Mouse (Mus musculus) liver, adult 2 months (tissue): Measurements from ENCODE around the gene Ypel2. TPM values are rescaled to one million over a fixed set of nuclear protein-coding genes. Genes with fewer than 3 reads are reported as not detected.
A peak's percentile ranks its signal among the peaks of the same experiment; 100 is the strongest.

Experiments used
- DNase-seq: peaks from one replicate; pipeline ENCODE4 v3.0.0-alpha.2; 2011; ENCODE audit warnings: low read depth, low spot score; ENCODE audit errors: extremely low read depth
- H3K27ac ChIP-seq: fragments of 200-500 bp; replicated peaks from 2 replicates; pipeline ENCODE4 v1.5.1; 2012; ENCODE audit warnings: low read depth, mild to moderate bottlenecking, control low read depth, inconsistent platforms, low read length; ENCODE audit not compliant: insufficient read depth
- H3K27me3 ChIP-seq: fragments of 200-500 bp; 2 replicates; pipeline ENCODE4 v1.6.1; 2012; ENCODE audit warnings: mild to moderate bottlenecking, moderate library complexity, low read length, inconsistent platforms; ENCODE audit not compliant: control insufficient read depth, insufficient read depth
- H3K36me3 ChIP-seq: fragments of 200-500 bp; 2 replicates; pipeline ENCODE4 v1.6.1; 2012; ENCODE audit warnings: low read length, inconsistent platforms; ENCODE audit not compliant: control insufficient read depth, insufficient read depth
- H3K4me1 ChIP-seq: fragments of 200-500 bp; 2 replicates; pipeline ENCODE4 v1.6.1; 2011; ENCODE audit warnings: low read length; ENCODE audit not compliant: control insufficient read depth, insufficient read depth
- H3K4me3 ChIP-seq: fragments of 200-500 bp; 2 replicates; pipeline ENCODE4 v1.5.1; 2011; ENCODE audit warnings: low read depth, mild to moderate bottlenecking, control low read depth, low read length, moderate library complexity; ENCODE audit not compliant: insufficient read depth
- H3K79me2 ChIP-seq: fragments of 200-500 bp; 2 replicates; pipeline ENCODE4 v1.6.1; 2012; ENCODE audit warnings: inconsistent platforms, mild to moderate bottlenecking, low read length, moderate library complexity; ENCODE audit not compliant: control insufficient read depth, insufficient read depth
- H3K9ac ChIP-seq: fragments of 200-500 bp; 2 replicates; pipeline ENCODE4 v1.6.1; 2012; ENCODE audit warnings: low read depth, mild to moderate bottlenecking, control low read depth, inconsistent platforms, low read length
- CTCF ChIP-seq: fragments of 200-500 bp; IDR thresholded peaks from 2 replicates; pipeline ENCODE4 v1.5.1; 2011; ENCODE audit warnings: low read depth, low read length, control low read depth
- POLR2A ChIP-seq: fragments of 200-500 bp; IDR thresholded peaks from 2 replicates; pipeline ENCODE4 v1.6.1; 2011; ENCODE audit warnings: low read length, control low read depth; ENCODE audit not compliant: insufficient read depth; ENCODE audit errors: extremely low read depth
- WGBS: fragments of 180-500 bp; shearing (Covaris S2); methylation state at CpG from one replicate; pipeline ENCODE4 v1.1.7; 2018; 5-methylcytosine and 5-hydroxymethylcytosine counted together
- polyA plus RNA-seq: library from polyadenylated mRNA; depleted of rRNA; stranded (reverse); fragments of >200 nt; gene quantifications from 2 replicates; pipeline ENCODE4 v1.2.3, GENCODE M21; 2012
- total RNA-seq: library from RNA; depleted of rRNA; stranded (reverse); fragments of >200 nt; gene quantifications from 2 replicates; pipeline ENCODE4 v1.2.3, GENCODE M21; 2014

Gene Ypel2
- total and polyA plus RNA-seq, 2 experiments: 5.1 to 6.2 TPM

DNA sequence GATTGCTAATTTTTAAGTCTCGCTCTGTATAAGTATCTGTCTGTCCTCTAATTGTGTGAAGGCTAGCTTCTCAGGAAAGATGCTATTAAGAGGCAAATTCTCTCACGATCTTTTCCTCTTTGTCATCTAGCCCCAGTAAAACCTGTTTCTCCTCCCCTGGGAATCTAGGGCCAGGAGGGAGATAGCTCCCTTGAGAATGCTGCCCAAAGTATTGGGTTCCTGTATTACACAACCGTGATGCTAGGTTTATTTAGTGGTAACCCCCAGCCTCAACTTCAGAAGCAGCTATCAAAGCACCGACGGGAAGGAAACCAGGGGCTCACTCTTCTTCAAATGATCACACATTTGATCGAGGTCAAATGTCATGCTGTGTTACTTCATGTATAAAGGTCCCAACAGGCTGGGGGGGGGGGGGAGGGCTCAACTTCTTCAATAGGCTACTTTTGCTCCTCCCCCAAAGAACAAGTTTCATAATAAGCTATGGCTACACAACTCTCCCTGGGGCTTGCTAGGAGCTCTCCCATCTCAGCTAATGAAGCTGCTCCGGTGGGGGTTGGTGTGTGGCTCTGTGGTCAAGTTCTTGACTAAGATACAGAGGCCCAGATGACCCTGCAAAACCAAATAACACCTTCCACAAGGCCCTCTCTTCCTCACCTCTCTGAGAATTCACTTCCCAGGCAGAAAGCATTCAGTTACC lies 22.3 kb downstream of the Ypel2 start:
- Histone ChIP-seq H3K79me2 (peaks cover 30% of the 10 kb centered on the region), H3K36me3 (peaks cover 8% of the 10 kb centered on the region; the same call in 1 of the 2 replicates), H3K9ac (no peak overlapping the region), H3K27ac (no peak overlapping the region), H3K4me3 (no peak overlapping the region), H3K27me3 (no peaks in the 10 kb centered on the region), H3K4me1 (peaks cover 30% of the 10 kb centered on the region)
- no peak for TF ChIP-seq POLR2A
- TF ChIP-seq CTCF: no peak
- DNase-seq: no peak
- WGBS: 47% methylated on average over 7 of the region's 7 CpGs

GRCm38 (mm10) chr11:86969041-86969821 lies 24.3 kb downstream of the Ypel2 start:
- WGBS: 95% methylated on average over 13 of the region's 13 CpGs
- TF ChIP-seq POLR2A (no peak), CTCF (no peak)
- H3K36me3 ChIP-seq: peaks cover 8% of the 10 kb centered on the region; the same call in 1 of the 2 replicates
- H3K9ac ChIP-seq: no peak overlapping the region
- DNase-seq: no peak
- no peak overlapping the region for H3K27ac ChIP-seq
- no peak overlapping the region for H3K4me3 ChIP-seq
- peaks cover 20% of the 10 kb centered on the region for H3K79me2 ChIP-seq
- no peaks in the 10 kb centered on the region for H3K27me3 ChIP-seq
- H3K4me1 ChIP-seq: peaks cover 29% of the 10 kb centered on the region

DNA sequence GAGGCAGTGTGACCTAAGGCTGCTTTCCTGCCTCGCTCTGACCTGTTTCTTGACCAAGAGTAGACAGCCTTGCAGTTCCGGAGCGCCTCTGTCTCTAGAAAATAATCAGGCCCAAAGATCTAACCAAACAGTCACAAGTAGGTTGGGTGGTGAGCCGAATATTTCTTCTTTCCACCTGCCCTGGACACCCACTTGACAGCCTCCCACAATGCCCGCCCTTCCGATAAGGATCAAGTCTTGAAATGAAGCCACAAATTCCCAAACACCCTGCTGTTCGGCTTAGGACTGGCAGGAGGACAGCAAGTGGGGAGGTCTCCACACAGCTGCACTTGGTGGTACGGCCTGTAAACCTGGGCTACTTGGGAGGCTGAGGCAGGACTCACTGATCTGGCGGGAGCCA lies 26.0 kb downstream of the Ypel2 start:
- 90% methylated on average over 9 of the region's 9 CpGs for WGBS
- Histone ChIP-seq H3K4me3 (no peak overlapping the region), H3K27me3 (no peaks in the 10 kb centered on the region), H3K4me1 (peaks cover 36% of the 10 kb centered on the region), H3K27ac (no peak overlapping the region), H3K79me2 (peaks cover 18% of the 10 kb centered on the region; the same call in 1 of the 2 replicates), H3K36me3 (peaks cover 8% of the 10 kb centered on the region; the same call in 1 of the 2 replicates), H3K9ac (no peak overlapping the region)
- DNase-seq: no peak
- no peak for TF ChIP-seq POLR2A
- TF ChIP-seq CTCF: no peak

DNA sequence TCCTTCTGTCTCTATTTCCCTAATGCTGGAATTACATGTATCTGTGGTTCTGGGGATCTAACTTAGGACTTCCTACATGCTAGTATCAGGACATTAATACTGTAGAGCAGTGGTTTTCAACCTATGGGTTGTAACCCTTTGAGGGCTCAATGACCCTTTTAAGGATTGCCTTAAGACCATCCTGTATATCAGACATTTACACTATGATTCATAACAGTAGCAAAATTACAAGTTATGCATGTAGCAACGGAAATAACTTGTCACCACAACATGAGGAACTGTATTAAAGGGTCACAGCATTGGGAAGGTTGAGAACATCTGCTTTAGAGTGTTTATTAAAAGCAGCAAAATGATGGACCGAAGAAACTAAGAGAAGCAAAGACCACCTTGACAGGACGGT lies 26.8 kb downstream of the Ypel2 start:
- Histone ChIP-seq H3K79me2 (peaks cover 14% of the 10 kb centered on the region; the same call in 1 of the 2 replicates), H3K4me3 (no peak overlapping the region), H3K27ac (no peak overlapping the region), H3K27me3 (no peaks in the 10 kb centered on the region), H3K4me1 (peaks cover 37% of the 10 kb centered on the region), H3K36me3 (peaks cover 8% of the 10 kb centered on the region; the same call in 1 of the 2 replicates), H3K9ac (no peak overlapping the region)
- 90% methylated on average over 3 of the region's 3 CpGs for WGBS
- no peak for DNase-seq
- no peak for TF ChIP-seq CTCF
- TF ChIP-seq POLR2A: no peak

- peaks cover 47% of the 10 kb centered on the region for H3K4me1 ChIP-seq
- H3K36me3 ChIP-seq: no peaks in the 10 kb centered on the region
- H3K9ac ChIP-seq: no peak overlapping the region
- H3K27me3 ChIP-seq: no peaks in the 10 kb centered on the region
- H3K79me2 ChIP-seq: peaks cover 12% of the 10 kb centered on the region; the same call in 1 of the 2 replicates
- no peak overlapping the region for H3K27ac ChIP-seq
- DNase-seq: peak; percentile 51
- H3K4me3 ChIP-seq: no peak overlapping the region
- TF ChIP-seq CTCF: no peak
- no peak for TF ChIP-seq POLR2A
- WGBS: 38% methylated on average over 5 of the region's 5 CpGs
Observed at GRCm38 (mm10) chr11:86965079-86965478, 28.4 kb downstream of the Ypel2 start.
